8 mouse cellular contexts compared by ENCODE assay signal in the genomic region with DNA sequence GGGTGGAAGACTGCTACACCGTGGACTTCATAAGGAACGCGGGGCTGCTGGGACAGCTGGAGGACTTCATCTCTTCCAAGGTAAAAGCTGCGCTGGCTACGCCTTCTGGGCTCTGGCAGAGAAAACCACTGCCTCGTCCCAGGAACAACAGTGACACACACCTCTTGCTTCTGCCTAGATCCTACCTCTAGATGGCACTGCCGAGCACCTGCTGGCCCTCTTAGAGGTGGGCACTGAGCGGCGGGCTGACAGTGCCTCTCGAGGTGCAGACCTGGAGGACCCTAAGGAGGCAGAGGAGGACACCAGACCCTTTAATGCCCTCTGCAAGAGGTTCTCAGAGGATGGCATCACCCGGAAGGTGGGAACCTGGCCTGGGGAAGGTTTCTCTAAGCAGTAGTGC. TPM values are rescaled to one million over a fixed set of nuclear protein-coding genes. Genes with fewer than 3 reads are reported as not detected.
DNase-seq lines count a peak whose midpoint lies in the region; ATAC-seq and TF ChIP-seq lines count a peak whose summit lies in the region.

No protein-coding gene starts in this region.

- no peak overlapping the region for H3K4me3 ChIP-seq in embryonic fibroblast, embryonic 13.5 days (ENCODE audit: insufficient read depth, low read length)
- H3K4me3 ChIP-seq in kidney, embryonic 14.5 days (ENCODE audit: low read length), result no peak overlapping the region

- no peaks in the 10 kb centered on the region for H3K36me3 ChIP-seq in kidney, embryonic 14.5 days (ENCODE audit: control insufficient read depth, insufficient read depth, low read length)

- H3K9ac ChIP-seq in kidney, embryonic 14.5 days (ENCODE audit: low read depth, low read length), result no peak overlapping the region

- TF ChIP-seq CTCF in embryonic fibroblast, embryonic 13.5 days (IDR thresholded peaks at IDR 0.05; ENCODE audit: borderline replicate concordance, insufficient read depth, low read length), result peak; percentile 70; the same call in 1 of the 2 replicates

- TF ChIP-seq POLR2A in embryonic fibroblast, embryonic 13.5 days (IDR thresholded peaks at IDR 0.05; ENCODE audit: low read depth, low read length), result no peak

- DNase-seq in adrenal gland, adult (ENCODE audit: inconsistent age in 2 of 2, low spot score in 1 of 2), result peak; percentile 40 to 75
- no peak for DNase-seq in adrenal gland, adult 8-10 months
- peak; percentile 57 for DNase-seq in right cerebral cortex, postnatal 4 days
- no peak for DNase-seq in right cerebral cortex, adult 18-20 months
- peak; percentile 69 for DNase-seq in mesoderm, embryonic 11.5 days (ENCODE audit: low read depth, low spot score)
- peak; percentile 13 to 61 for DNase-seq in thymus, postnatal 10 days (ENCODE audit: low spot score in 2 of 2)

- no peaks in the 10 kb centered on the region for H3K9me3 ChIP-seq in kidney, embryonic 14.5 days (ENCODE audit: control insufficient read depth, low read length)

- H3K4me2 ChIP-seq in kidney, embryonic 14.5 days (replicated peaks; ENCODE audit: low read depth, low read length), result no peak overlapping the region

- peak; percentile 74; the same call in 1 of the 2 replicates for ATAC-seq in kidney, embryonic 14.5 days (ENCODE audit: low FRiP score, low TSS enrichment)

- H3K27me3 ChIP-seq in kidney, embryonic 14.5 days (ENCODE audit: control insufficient read depth, insufficient read depth, low read length), result no peaks in the 10 kb centered on the region

- H3K27ac ChIP-seq in embryonic fibroblast, embryonic 13.5 days (ENCODE audit: insufficient read depth, low read length), result no peak overlapping the region
- H3K27ac ChIP-seq in kidney, embryonic 14.5 days (ENCODE audit: low read depth, low read length), result no peak overlapping the region

- H3K4me1 ChIP-seq in embryonic fibroblast, embryonic 13.5 days (ENCODE audit: control insufficient read depth, insufficient read depth, low read length), result no peaks in the 10 kb centered on the region
- H3K4me1 ChIP-seq in kidney, embryonic 14.5 days (ENCODE audit: control insufficient read depth, insufficient read depth, low read length), result no peaks in the 10 kb centered on the region

- 16% methylated on average over 11 of the region's 11 CpGs for WGBS in kidney, embryonic 14.5 days

RNA-seq across cellular contexts. Expression of a gene that starts 12.9 kb away (rescaled TPM):
- not detected for total RNA-seq in adrenal gland, adult 8-10 months (2022)
- not detected in 2 replicates for polyA plus RNA-seq in embryonic fibroblast, embryonic 13.5 days (2011; ENCODE audit: insufficient read length, low read depth, missing spikeins)
- 0.23 TPM in 1 of 2 replicates, not detected in the other for polyA plus RNA-seq in kidney, embryonic 14.5 days (2014; fragmentation: Nextera tagmentation; extraction: Ambion mirVana)

RNA-seq across cellular contexts. Expression of a gene that starts 36.2 kb away (rescaled TPM):
- total RNA-seq in adrenal gland, adult 8-10 months (2022), result 1 to 10 TPM in 3 of 4 experiments, under 1 TPM in 1; 0.93 to 3.0 (median 2.4) TPM
- polyA plus RNA-seq in embryonic fibroblast, embryonic 13.5 days (2011; ENCODE audit: insufficient read length, low read depth, missing spikeins), result not detected in 2 replicates
- polyA plus RNA-seq in kidney, embryonic 14.5 days (2014; fragmentation: Nextera tagmentation; extraction: Ambion mirVana), result 0.14 and 0.18 TPM in 2 replicates

RNA-seq across cellular contexts. Expression of a gene that starts 47.8 kb away (rescaled TPM):
- 1 to 10 TPM in 1 of 4 experiments, under 1 TPM in 2, not detected in 1; 0.31 to 1.1 (median 0.83) TPM for total RNA-seq in adrenal gland, adult 8-10 months (2022)
- polyA plus RNA-seq in embryonic fibroblast, embryonic 13.5 days (2011; ENCODE audit: insufficient read length, low read depth, missing spikeins), result not detected in 2 replicates
- 0.34 and 0.55 TPM in 2 replicates for polyA plus RNA-seq in kidney, embryonic 14.5 days (2014; fragmentation: Nextera tagmentation; extraction: Ambion mirVana)

Comparison
In these comparisons a context has a peak if more than half of its experiments do, and no peak if none do; other contexts are left out.
1. DNase-seq: peak in adrenal gland, adult (2 of 2), right cerebral cortex, postnatal 4 days (single experiment), mesoderm, embryonic 11.5 days (single experiment) and thymus, postnatal 10 days (2 of 2); none in adrenal gland, adult 8-10 months (single experiment) and right cerebral cortex, adult 18-20 months (single experiment).